In genomic region chr11:76397650-76398311, GRCm38 (mm10) we compare ENCODE assay signal across 8 mouse cellular contexts. TPM values are rescaled to one million over a fixed set of nuclear protein-coding genes. Genes with fewer than 3 reads are reported as not detected.
DNase-seq lines count a peak whose midpoint lies in the region; ATAC-seq lines count a peak whose summit lies in the region.

No protein-coding gene starts in this region.

- H3K4me2 ChIP-seq in forebrain, embryonic 14.5 days (ENCODE audit: low read length) = peak overlapping the region; percentile 76
- peak overlapping the region; percentile 89 for H3K4me2 ChIP-seq in lung, embryonic 15.5 days
- H3K4me2 ChIP-seq in stomach, embryonic 14.5 days (replicated peaks; ENCODE audit: low read depth, low read length) = peak overlapping the region; percentile 83

- DNase-seq in CD4-positive, CD25-positive, alpha-beta regulatory T cell, adult 2 months (ENCODE audit: low read depth, low spot score) = peak; percentile 33
- peak; percentile 57 for DNase-seq in adipocyte (ENCODE audit: low spot score)
- DNase-seq in forebrain, embryonic 14.5 days (ENCODE audit: low spot score) = peak; percentile 47
- peak; percentile 54 for DNase-seq in induced T-regulatory cell, adult 2 months (ENCODE audit: low read depth)
- DNase-seq in left cerebral cortex, postnatal 25 days (ENCODE audit: low spot score in 2 of 2) = no peak

- no peaks in the 10 kb centered on the region for H3K9me3 ChIP-seq in forebrain, embryonic 14.5 days (replicated peaks; ENCODE audit: control insufficient read depth, low read length)
- H3K9me3 ChIP-seq in lung, embryonic 15.5 days = no peaks in the 10 kb centered on the region
- no peaks in the 10 kb centered on the region for H3K9me3 ChIP-seq in stomach, embryonic 14.5 days (ENCODE audit: control insufficient read depth, low read depth, low read length)

- H3K4me3 ChIP-seq in forebrain, embryonic 14.5 days (ENCODE audit: low read depth, low read length) = peak overlapping the region; percentile 83
- H3K4me3 ChIP-seq in lung, embryonic 15.5 days = peak overlapping the region; percentile 57
- peak overlapping the region; percentile 93 for H3K4me3 ChIP-seq in stomach, embryonic 14.5 days (ENCODE audit: low read depth, low read length)

- no peaks in the 10 kb centered on the region for H3K36me3 ChIP-seq in forebrain, embryonic 14.5 days (ENCODE audit: control insufficient read depth, insufficient read depth, low read length)
- H3K36me3 ChIP-seq in lung, embryonic 15.5 days = no peaks in the 10 kb centered on the region
- H3K36me3 ChIP-seq in stomach, embryonic 14.5 days (ENCODE audit: control insufficient read depth, insufficient read depth, low read length) = no peaks in the 10 kb centered on the region

- H3K27ac ChIP-seq in forebrain, embryonic 14.5 days (ENCODE audit: low read depth, low read length) = peak overlapping the region; percentile 82; the same call in 1 of the 2 replicates
- peak overlapping the region; percentile 85 for H3K27ac ChIP-seq in lung, embryonic 15.5 days
- peak overlapping the region; percentile 91 for H3K27ac ChIP-seq in stomach, embryonic 14.5 days (ENCODE audit: low read length)

- H3K4me1 ChIP-seq in forebrain, embryonic 14.5 days (ENCODE audit: control insufficient read depth, insufficient read depth, low read length) = peaks cover 10% of the 10 kb centered on the region
- peaks cover 18% of the 10 kb centered on the region; the same call in 1 of the 2 replicates for H3K4me1 ChIP-seq in lung, embryonic 15.5 days
- peaks cover 7% of the 10 kb centered on the region; the same call in 1 of the 2 replicates for H3K4me1 ChIP-seq in stomach, embryonic 14.5 days (ENCODE audit: control insufficient read depth, insufficient read depth, low read length)

- WGBS in forebrain, embryonic 14.5 days = under 1% methylated on average over 26 of the region's 26 CpGs
- under 1% methylated on average over 23 of the region's 26 CpGs for WGBS in lung, embryonic 15.5 days
- WGBS in stomach, embryonic 14.5 days = under 1% methylated on average over 25 of the region's 26 CpGs

- ATAC-seq in CD4-positive, CD25-positive, alpha-beta regulatory T cell, adult 4 months = no peak
- ATAC-seq in forebrain, embryonic 14.5 days = no peak
- no peak for ATAC-seq in lung, embryonic 15.5 days (ENCODE audit: borderline replicate concordance, extremely low read depth, low FRiP score, low TSS enrichment)
- ATAC-seq in stomach, embryonic 14.5 days (ENCODE audit: insufficient number of reproducible peaks, insufficient read depth, low FRiP score, low read depth) = 0 out of 2 replicates have a peak, but pooled peaks have one; percentile 20

- H3K9ac ChIP-seq in forebrain, embryonic 14.5 days (ENCODE audit: low read length) = peak overlapping the region; percentile 82
- H3K9ac ChIP-seq in lung, embryonic 15.5 days = peak overlapping the region; percentile 64
- peak overlapping the region; percentile 86 for H3K9ac ChIP-seq in stomach, embryonic 14.5 days (replicated peaks; ENCODE audit: low read depth, low read length)

- intact Hi-C loops in left cerebral cortex, postnatal 25 days (cut with DNase I) = loop anchor here (5.0 kb wide), 1 partner anchor 125 kb away; no protein-coding TSS in a partner anchor

- H3K27me3 ChIP-seq in forebrain, embryonic 14.5 days (replicated peaks; ENCODE audit: control insufficient read depth, insufficient read depth, low read length) = no peaks in the 10 kb centered on the region
- no peaks in the 10 kb centered on the region for H3K27me3 ChIP-seq in lung, embryonic 15.5 days
- no peaks in the 10 kb centered on the region for H3K27me3 ChIP-seq in stomach, embryonic 14.5 days (ENCODE audit: control insufficient read depth, insufficient read depth, low read length)

RNA-seq across cellular contexts. Expression of gene Nxn, which starts 1.2 kb away (rescaled TPM):
- 1 to 10 TPM; 1.3 to 2.0 TPM for polyA plus RNA-seq in CD4-positive, CD25-positive, alpha-beta regulatory T cell, adult 4 months (2017; shearing (Covaris generic))
- polyA plus RNA-seq in forebrain, embryonic 14.5 days (2014; fragmentation: Nextera tagmentation; extraction: Ambion mirVana) = 19.3 and 21.2 TPM in 2 replicates
- polyA plus RNA-seq in lung, embryonic 15.5 days (2015; fragmentation: Nextera tagmentation; extraction: Ambion mirVana) = 24.0 and 24.4 TPM in 2 replicates
- 50.4 and 50.5 TPM in 2 replicates for polyA plus RNA-seq in stomach, embryonic 14.5 days (2014; fragmentation: Nextera tagmentation; extraction: Ambion mirVana)
- total RNA-seq in left cerebral cortex, postnatal 25 days (2021) = 10 to 100 TPM; 10.3 to 11.5 TPM

RNA-seq across cellular contexts. Expression of gene Timm22, which starts 9.0 kb away (rescaled TPM):
- 10 to 100 TPM; 55.6 to 64.4 TPM for polyA plus RNA-seq in CD4-positive, CD25-positive, alpha-beta regulatory T cell, adult 4 months (2017; shearing (Covaris generic))
- polyA plus RNA-seq in forebrain, embryonic 14.5 days (2014; fragmentation: Nextera tagmentation; extraction: Ambion mirVana) = 125 TPM in 2 replicates
- 105 and 106 TPM in 2 replicates for polyA plus RNA-seq in lung, embryonic 15.5 days (2015; fragmentation: Nextera tagmentation; extraction: Ambion mirVana)
- polyA plus RNA-seq in stomach, embryonic 14.5 days (2014; fragmentation: Nextera tagmentation; extraction: Ambion mirVana) = 115 and 117 TPM in 2 replicates
- 10 to 100 TPM; 36.3 to 37.3 TPM for total RNA-seq in left cerebral cortex, postnatal 25 days (2021)

Comparison
In these comparisons a context has a peak if more than half of its experiments do, and no peak if none do; other contexts are left out.
1. DNase-seq: peak in CD4-positive, CD25-positive, alpha-beta regulatory T cell, adult 2 months (single experiment), adipocyte (single experiment), forebrain, embryonic 14.5 days (single experiment) and induced T-regulatory cell, adult 2 months (single experiment); none in left cerebral cortex, postnatal 25 days (0 of 2).
2. Peak in every context shown above with its lines, with median percentiles within 50 percentile points of each other: H3K27ac ChIP-seq, H3K4me2 ChIP-seq, H3K4me3 ChIP-seq and H3K9ac ChIP-seq.